Mouse (Mus musculus) forebrain, embryonic 10.5 days (tissue): Measurements from ENCODE around the gene Gm5072. TPM values are rescaled to one million over a fixed set of nuclear protein-coding genes. Genes with fewer than 3 reads are reported as not detected.
"Not testable (repeated sequence)": the region's sequence is repeated elsewhere in the genome, so short reads cannot be mapped to it uniquely, and the experiment has no call there.

ENCODE experiments used
- DNase-seq: peaks from one replicate; pipeline ENCODE4 v3.0.0-alpha.2; 2017; ENCODE audit warnings: low spot score; ENCODE audit errors: extremely low spot score
- H3K27ac ChIP-seq: fragments of 300-500 bp; sonication (generic); 2 replicates; pipeline ENCODE4 v1.5.1; 2016; ENCODE audit warnings: mild to moderate bottlenecking
- H3K27me3 ChIP-seq: fragments of 300-500 bp; sonication (generic); 2 replicates; pipeline ENCODE4 v1.6.1; 2016; ENCODE audit warnings: mild to moderate bottlenecking; ENCODE audit not compliant: poor library complexity, severe bottlenecking
- H3K36me3 ChIP-seq: fragments of 300-500 bp; sonication (generic); replicated peaks from 2 replicates; pipeline ENCODE4 v1.6.1; 2016; ENCODE audit warnings: mild to moderate bottlenecking, moderate library complexity
- H3K4me1 ChIP-seq: fragments of 300-500 bp; sonication (generic); 2 replicates; pipeline ENCODE4 v1.6.1; 2016
- H3K4me3 ChIP-seq: fragments of 300-500 bp; sonication (generic); 2 replicates; pipeline ENCODE4 v1.5.1; 2016; ENCODE audit warnings: mild to moderate bottlenecking, moderate library complexity
- H3K9me3 ChIP-seq: fragments of 300-500 bp; sonication (generic); 2 replicates; pipeline ENCODE4 v1.6.1; 2016; ENCODE audit warnings: mild to moderate bottlenecking, moderate library complexity
- WGBS: fragments of 180-500 bp; shearing (Covaris S2); methylation state at CpG from one replicate; pipeline ENCODE4 v1.1.7; 2016; 5-methylcytosine and 5-hydroxymethylcytosine counted together
- polyA plus RNA-seq: library from polyadenylated mRNA; unstranded; fragments of >200 nt; fragmentation: Nextera tagmentation; extraction: Ambion mirVana; gene quantifications from 2 replicates; pipeline ENCODE4 v1.2.1, GENCODE M21; 2016

Gm5072 gene
- polyA plus RNA-seq: not detected in 2 replicates

DNA sequence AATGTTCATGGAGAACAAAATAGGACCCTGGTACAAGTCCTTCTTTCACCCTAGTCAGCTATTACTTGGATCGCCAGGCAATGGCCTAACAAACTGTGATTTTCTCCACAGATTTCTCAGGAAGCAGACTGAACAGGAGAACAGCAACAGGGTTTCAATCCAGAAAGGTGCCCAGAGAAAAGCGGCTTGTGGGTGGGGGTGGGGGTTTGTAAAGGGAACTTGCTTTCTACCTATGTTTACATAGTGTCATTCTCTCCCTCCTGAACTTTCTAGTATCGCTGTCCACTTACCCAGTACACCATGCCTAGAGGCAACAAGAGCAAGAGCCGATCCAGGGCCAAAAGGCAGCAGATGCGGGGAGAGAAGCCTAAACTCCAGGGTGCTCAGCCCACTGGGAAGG is at the start of gene Gm5072:
Gene Gm5072 (plus strand): TSS at position 301 of the 400 bp plus-strand sequence.
- no CpG with 5 or more reads among the region's 5 CpGs for WGBS
- H3K4me1 ChIP-seq, H3K27me3 ChIP-seq, H3K27ac ChIP-seq, H3K36me3 ChIP-seq, H3K4me3 ChIP-seq, DNase-seq, H3K9me3 ChIP-seq: not testable (repeated sequence)

Other genes with a start within 250 kb of the Gm5072 start
- not detected in 2 replicates for gene Mageb2, start 60.8 kb upstream of the Gm5072 start, polyA plus RNA-seq
- gene Gm8914, start 87.6 kb downstream of the Gm5072 start, polyA plus RNA-seq: not detected in 2 replicates
- not detected in 2 replicates for gene 1700084M14Rik, start 183.4 kb downstream of the Gm5072 start, polyA plus RNA-seq
- gene Gm14781, start 239.7 kb downstream of the Gm5072 start, polyA plus RNA-seq: not detected in 2 replicates